Comparison of ENCODE assay signal across 14 mouse cellular contexts in genomic region chr9:31217631-31218380, GRCm38 (mm10). TPM values are rescaled to one million over a fixed set of nuclear protein-coding genes. Genes with fewer than 3 reads are reported as not detected.
DNase-seq lines count a peak whose midpoint lies in the region; ATAC-seq and TF ChIP-seq lines count a peak whose summit lies in the region.
"Had no signal": no experiment of that assay in that cellular context is flagged by ENCODE, and none has a peak within 500 bp of the region (broad histone marks: within the 10 kb centered on the region; RNA-seq: fewer than 3 reads in every experiment).

No protein-coding gene starts in this region.

- 34% methylated on average over 7 of the region's 7 CpGs for WGBS in liver, adult 2 months
- 54% methylated on average over 7 of the region's 7 CpGs for WGBS in embryonic facial prominence, embryonic 15.5 days

- no peaks in the 10 kb centered on the region for H3K36me3 ChIP-seq in liver, adult 2 months (ENCODE audit: control insufficient read depth, insufficient read depth, low read length)
- no peaks in the 10 kb centered on the region for H3K36me3 ChIP-seq in embryonic facial prominence, embryonic 15.5 days
- H3K36me3 ChIP-seq: heart, embryonic 12.5 days; hindbrain, embryonic 12.5 days had no signal

- DNase-seq in liver, adult 2 months (ENCODE audit: extremely low read depth, low read depth, low spot score): peak; percentile 85
- DNase-seq in liver: no peak
- peak; percentile 10 to 49 for DNase-seq in natural killer cell, adult 2 months (ENCODE audit: low spot score in 2 of 2)
- no peak for DNase-seq in right cerebral cortex, adult 2 months (ENCODE audit: low spot score in 2 of 2)
- DNase-seq in T-cell, adult 2 months (ENCODE audit: low spot score): no peak
- DNase-seq: cerebellum, adult 8-10 months; embryo, embryonic 11 days; right cerebral cortex, postnatal 14 days had no signal

- H3K9ac ChIP-seq in liver, adult 2 months (ENCODE audit: low read depth, low read length): no peak overlapping the region
- no peak overlapping the region for H3K9ac ChIP-seq in embryonic facial prominence, embryonic 15.5 days
- H3K9ac ChIP-seq: heart, embryonic 12.5 days; hindbrain, embryonic 12.5 days had no signal

- H3K4me1 ChIP-seq in liver, adult 2 months (ENCODE audit: control insufficient read depth, insufficient read depth, low read length): peaks cover 2% of the 10 kb centered on the region; the same call in 1 of the 2 replicates
- H3K4me1 ChIP-seq in embryonic facial prominence, embryonic 15.5 days: peaks cover 5% of the 10 kb centered on the region

- peak; percentile 56 for ATAC-seq in CD4-positive, CD25-positive, alpha-beta regulatory T cell, adult 4 months
- ATAC-seq in embryonic facial prominence, embryonic 15.5 days (ENCODE audit: insufficient number of reproducible peaks, low FRiP score, low TSS enrichment, low read depth): peak; percentile 63; the same call in 1 of the 2 replicates

- H3K27me3 ChIP-seq in liver, adult 2 months (ENCODE audit: control insufficient read depth, insufficient read depth, low read length): no peaks in the 10 kb centered on the region
- no peaks in the 10 kb centered on the region for H3K27me3 ChIP-seq in embryonic facial prominence, embryonic 15.5 days
- H3K27me3 ChIP-seq: heart, embryonic 12.5 days; hindbrain, embryonic 12.5 days had no signal

- H3K79me2 ChIP-seq in liver, adult 2 months (ENCODE audit: control insufficient read depth, insufficient read depth, low read length): no peaks in the 10 kb centered on the region

- H3K9me3 ChIP-seq in embryonic facial prominence, embryonic 15.5 days (replicated peaks): no peaks in the 10 kb centered on the region
- H3K9me3 ChIP-seq: heart, embryonic 12.5 days; hindbrain, embryonic 12.5 days; megakaryocyte, embryonic 14.5 days had no signal

- H3K4me3 ChIP-seq in liver, adult 2 months (ENCODE audit: insufficient read depth, low read depth, low read length): no peak overlapping the region
- H3K4me3 ChIP-seq in embryonic facial prominence, embryonic 15.5 days (replicated peaks): no peak overlapping the region
- H3K4me3 ChIP-seq: heart, embryonic 12.5 days; hindbrain, embryonic 12.5 days; megakaryocyte, embryonic 14.5 days had no signal

- H3K4me2 ChIP-seq in embryonic facial prominence, embryonic 15.5 days (replicated peaks): no peak overlapping the region
- H3K4me2 ChIP-seq: heart, embryonic 12.5 days; hindbrain, embryonic 12.5 days had no signal

- peak overlapping the region; percentile 12; the same call in 1 of the 2 replicates for H3K27ac ChIP-seq in liver, adult 2 months (replicated peaks; ENCODE audit: insufficient read depth, low read depth, low read length)
- peak overlapping the region; percentile 75 for H3K27ac ChIP-seq in embryonic facial prominence, embryonic 15.5 days (replicated peaks)
- H3K27ac ChIP-seq: hindbrain, embryonic 12.5 days; kidney, postnatal 0 days had no signal

- no peak for TF ChIP-seq POLR2A in liver, adult 2 months (IDR thresholded peaks at IDR 0.05; ENCODE audit: extremely low read depth, insufficient read depth, low read length)

- no peak for TF ChIP-seq CTCF in liver, adult 2 months (IDR thresholded peaks at IDR 0.05; ENCODE audit: low read depth, low read length)

RNA-seq across cellular contexts. Expression of gene Aplp2, which starts 6.2 kb away (rescaled TPM):
- total RNA-seq in liver, adult 2 months (2014; rRNA removed): 195 and 214 TPM in 2 replicates
- polyA plus RNA-seq in liver, adult 2 months (2012; rRNA removed): 260 and 276 TPM in 2 replicates
- 10 to 100 TPM; 82.6 to 83.2 TPM for polyA plus RNA-seq in CD4-positive, CD25-positive, alpha-beta regulatory T cell, adult 4 months (2017; shearing (Covaris generic))
- polyA plus RNA-seq in embryonic facial prominence, embryonic 15.5 days (2015; fragmentation: Nextera tagmentation; extraction: Ambion mirVana): 287 and 290 TPM in 2 replicates

Comparison
In these comparisons a context has a peak if more than half of its experiments do, and no peak if none do; other contexts are left out.
1. DNase-seq: peak in liver, adult 2 months (single experiment) and natural killer cell, adult 2 months (2 of 2); none in liver (single experiment), right cerebral cortex, adult 2 months (0 of 2) and T-cell, adult 2 months (single experiment).